Mouse (Mus musculus): ENCODE measurements at regions not wholly inside any gene's neighbourhood (a gene's known extent, or its start where the extent isn't known, plus 50 kb on each side); places are given as distances from the start of the nearest gene placed in this dataset.
"Not testable (repeated sequence)": the region's sequence is repeated elsewhere in the genome, so short reads cannot be mapped to it uniquely, and the experiment has no call there.

- Histone ChIP-seq H3K36me3 (ENCODE audit: control insufficient read depth, insufficient read depth) (no peaks in the 10 kb centered on the region), H3K4me3 (no peak overlapping the region), H3K79me2 (ENCODE audit: control insufficient read depth, insufficient read depth) (no peaks in the 10 kb centered on the region), H3K4me2 (ENCODE audit: low read depth) (no peak overlapping the region), H3K27me3 (ENCODE audit: control insufficient read depth, insufficient read depth, insufficient read length) (no peaks in the 10 kb centered on the region), H3ac (ENCODE audit: control insufficient read depth, insufficient read length) (no peak overlapping the region)
- no peak for TF ChIP-seq USF1 (IDR thresholded peaks at IDR 0.05; ENCODE audit: low read depth)
- no peak for TF ChIP-seq SRF (IDR thresholded peaks at IDR 0.05; ENCODE audit: control insufficient read depth, insufficient read length, low read depth)
- TF ChIP-seq TCF3 (IDR thresholded peaks at IDR 0.05; ENCODE audit: insufficient read length, low read depth) = no peak
- no peak for TF ChIP-seq CEBPB (IDR thresholded peaks at IDR 0.05; ENCODE audit: insufficient read depth, poor library complexity, severe bottlenecking)
- no peak for TF ChIP-seq TCF12 (IDR thresholded peaks at IDR 0.05; ENCODE audit: insufficient read depth, poor library complexity, severe bottlenecking)
- no peak for TF ChIP-seq E2F4 (IDR thresholded peaks at IDR 0.05; ENCODE audit: insufficient read depth)
- no peak for TF ChIP-seq MAX (IDR thresholded peaks at IDR 0.05; ENCODE audit: low read depth)
- no peak for TF ChIP-seq POLR2A (IDR thresholded peaks at IDR 0.05; ENCODE audit: insufficient read length, low read depth)
- TF ChIP-seq MYOG (IDR thresholded peaks at IDR 0.05; ENCODE audit: control insufficient read depth in 1 of 3, insufficient read depth in 1 of 3, insufficient read length in 2 of 3, low read depth in 2 of 3) = no peak
- no peak for TF ChIP-seq POLR2AphosphoS2 (IDR thresholded peaks at IDR 0.05; ENCODE audit: insufficient read length, low read depth)
- TF ChIP-seq MYOD1 (IDR thresholded peaks at IDR 0.05; ENCODE audit: control insufficient read depth in 1 of 3, insufficient read length in 2 of 3, low read depth in 2 of 3) = no peak
- TF ChIP-seq REST (IDR thresholded peaks at IDR 0.05; ENCODE audit: insufficient read depth, insufficient read length) = no peak
These were observed 55.2 kb downstream of the Gm12728 start for GRCm38 (mm10) chr4:105844675-105845466.

GRCm38 (mm10) chr4:105845998-105846989 is 56.6 kb downstream of the Gm12728 start:
- not testable (repeated sequence) for H3K36me3 ChIP-seq (ENCODE audit: control insufficient read depth, insufficient read depth); H3K79me2 ChIP-seq (ENCODE audit: control insufficient read depth, insufficient read depth); H3K4me2 ChIP-seq (ENCODE audit: low read depth)

DNA sequence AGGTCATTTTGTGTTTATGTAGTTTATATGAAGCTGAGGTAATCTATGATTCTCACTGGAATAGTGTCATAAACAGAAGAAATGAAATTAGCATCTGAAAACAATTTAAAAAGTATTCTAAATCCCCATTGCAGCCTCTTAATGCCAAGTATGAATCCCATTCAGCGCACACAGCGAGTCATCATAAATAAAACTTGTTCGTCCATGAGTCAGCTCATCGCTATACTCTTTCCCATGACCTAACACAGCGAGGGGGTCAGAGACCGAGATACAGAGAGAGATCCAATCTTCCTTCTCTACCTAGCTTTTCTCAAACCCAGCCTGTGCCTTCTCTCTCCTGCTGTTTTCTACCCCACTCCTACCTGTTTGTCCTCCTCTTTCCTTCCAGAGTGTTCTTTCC is 63.4 kb downstream of the Gm12728 start:
- Histone ChIP-seq H3K79me2 (ENCODE audit: control insufficient read depth, insufficient read depth) (no peaks in the 10 kb centered on the region), H3K36me3 (ENCODE audit: control insufficient read depth, insufficient read depth) (no peaks in the 10 kb centered on the region), H3K4me3 (no peak overlapping the region), H3K27me3 (ENCODE audit: control insufficient read depth, insufficient read depth, insufficient read length) (no peaks in the 10 kb centered on the region), H3K4me2 (ENCODE audit: low read depth) (no peak overlapping the region), H3ac (ENCODE audit: control insufficient read depth, insufficient read length) (no peak overlapping the region)
- TF ChIP-seq POLR2AphosphoS2 (IDR thresholded peaks at IDR 0.05; ENCODE audit: insufficient read length, low read depth) = no peak
- TF ChIP-seq SRF (IDR thresholded peaks at IDR 0.05; ENCODE audit: control insufficient read depth, insufficient read length, low read depth) = no peak
- no peak for TF ChIP-seq CEBPB (IDR thresholded peaks at IDR 0.05; ENCODE audit: insufficient read depth, poor library complexity, severe bottlenecking)
- TF ChIP-seq TCF12 (IDR thresholded peaks at IDR 0.05; ENCODE audit: insufficient read depth, poor library complexity, severe bottlenecking) = no peak
- TF ChIP-seq USF1 (IDR thresholded peaks at IDR 0.05; ENCODE audit: low read depth) = no peak
- TF ChIP-seq MAX (IDR thresholded peaks at IDR 0.05; ENCODE audit: low read depth) = no peak
- no peak for TF ChIP-seq POLR2A (IDR thresholded peaks at IDR 0.05; ENCODE audit: insufficient read length, low read depth)
- TF ChIP-seq MYOG (IDR thresholded peaks at IDR 0.05; ENCODE audit: control insufficient read depth in 1 of 3, insufficient read depth in 1 of 3, insufficient read length in 2 of 3, low read depth in 2 of 3) = no peak
- no peak for TF ChIP-seq REST (IDR thresholded peaks at IDR 0.05; ENCODE audit: insufficient read depth, insufficient read length)
- TF ChIP-seq E2F4 (IDR thresholded peaks at IDR 0.05; ENCODE audit: insufficient read depth) = no peak
- no peak for TF ChIP-seq MYOD1 (IDR thresholded peaks at IDR 0.05; ENCODE audit: control insufficient read depth in 1 of 3, insufficient read length in 2 of 3, low read depth in 2 of 3)
- TF ChIP-seq TCF3 (IDR thresholded peaks at IDR 0.05; ENCODE audit: insufficient read length, low read depth) = no peak

More at GRCm38 (mm10) chr4:105845998-105846989, 56.6 kb downstream of the Gm12728 start:
- not testable (repeated sequence) for H3ac ChIP-seq (ENCODE audit: control insufficient read depth, insufficient read length); H3K27me3 ChIP-seq (ENCODE audit: control insufficient read depth, insufficient read depth, insufficient read length); H3K4me3 ChIP-seq

DNA sequence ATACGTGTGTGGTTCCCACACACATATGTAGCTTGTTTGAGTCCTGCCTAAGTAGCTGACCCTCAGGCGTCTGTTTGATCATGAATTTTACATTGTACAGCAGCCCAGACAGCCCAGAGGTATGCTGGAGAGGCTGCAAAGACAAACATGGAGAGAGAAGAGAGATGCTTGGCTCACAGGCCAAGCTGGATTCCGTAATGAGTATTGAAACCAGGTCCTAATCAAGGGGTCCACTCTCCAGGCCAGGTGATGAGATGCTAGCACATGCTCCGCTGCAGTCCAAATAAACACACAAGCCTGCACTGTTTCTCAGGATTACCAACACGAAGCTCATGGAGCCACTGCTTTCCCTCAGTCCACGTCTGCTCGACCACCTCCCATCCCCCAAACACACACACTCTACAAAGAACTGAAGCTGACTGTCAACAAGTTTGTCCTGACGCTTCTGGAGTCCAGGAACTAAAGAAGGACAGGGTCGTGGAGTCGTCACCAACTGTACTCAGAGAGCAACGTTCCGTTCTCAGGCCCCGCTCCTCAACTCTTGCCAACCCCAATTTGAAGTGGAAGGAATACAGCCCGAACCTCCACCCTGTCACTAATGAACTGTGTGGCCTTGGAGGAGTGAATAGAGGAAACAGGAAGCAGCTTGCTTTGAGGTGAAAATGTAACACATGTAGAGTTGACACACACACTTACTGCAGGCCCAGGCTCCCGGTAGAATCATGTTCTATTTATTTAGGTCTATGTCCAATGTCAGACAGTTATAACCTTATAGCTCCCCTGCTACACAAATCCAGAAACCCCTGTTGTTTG is 69.6 kb downstream of the Gm12728 start:
- no peaks in the 10 kb centered on the region for H3K36me3 ChIP-seq (ENCODE audit: control insufficient read depth, insufficient read depth)
- H3K79me2 ChIP-seq (ENCODE audit: control insufficient read depth, insufficient read depth) = no peaks in the 10 kb centered on the region
- no peak overlapping the region for H3ac ChIP-seq (ENCODE audit: control insufficient read depth, insufficient read length)
- TF ChIP-seq MYOD1 (IDR thresholded peaks at IDR 0.05; ENCODE audit: control insufficient read depth in 1 of 3, insufficient read length in 2 of 3, low read depth in 2 of 3) = no peak
- TF ChIP-seq USF1 (IDR thresholded peaks at IDR 0.05; ENCODE audit: low read depth) = no peak
- no peak for TF ChIP-seq MAX (IDR thresholded peaks at IDR 0.05; ENCODE audit: low read depth)
- no peak for TF ChIP-seq POLR2A (IDR thresholded peaks at IDR 0.05; ENCODE audit: insufficient read length, low read depth)
- no peaks in the 10 kb centered on the region for H3K27me3 ChIP-seq (ENCODE audit: control insufficient read depth, insufficient read depth, insufficient read length)
- H3K4me3 ChIP-seq = no peak overlapping the region
- H3K4me2 ChIP-seq (ENCODE audit: low read depth) = no peak overlapping the region

All from myocyte (in vitro differentiated cells).